Mouse (Mus musculus): ENCODE results near the gene Ube2h.

- TF ChIP-seq CTCF (IDR thresholded peaks at IDR 0.05; ENCODE audit: borderline replicate concordance, control insufficient read depth, extremely low read depth, insufficient read depth, low read length, poor library complexity): no peak
- no peak for TF ChIP-seq POLR2A (IDR thresholded peaks at IDR 0.05; ENCODE audit: control insufficient read depth, extremely low read depth, insufficient read depth, low read length, poor library complexity)
These were observed 27.9 kb upstream of the Ube2h start for GRCm38 (mm10) chr6:30332262-30332661.

Measured in thymus, adult 2 months (tissue).